In genomic region chr5:93323320-93324001, GRCm38 (mm10) we compare ENCODE assay signal across 9 mouse cellular contexts. TPM values are rescaled to one million over a fixed set of nuclear protein-coding genes. Genes with fewer than 3 reads are reported as not detected.
DNase-seq lines count a peak whose midpoint lies in the region; ATAC-seq and TF ChIP-seq lines count a peak whose summit lies in the region.
"Had no signal": no experiment of that assay in that cellular context is flagged by ENCODE, and none has a peak within 500 bp of the region (broad histone marks: within the 10 kb centered on the region; RNA-seq: fewer than 3 reads in every experiment).

No protein-coding gene starts in this region.

- no peak for TF ChIP-seq POLR2A in thymus, adult 2 months (IDR thresholded peaks at IDR 0.05; ENCODE audit: control insufficient read depth, extremely low read depth, insufficient read depth, low read length, poor library complexity)

- H3K4me2 ChIP-seq in liver, postnatal 0 days (ENCODE audit: low read depth, low read length) = no peak overlapping the region
- no peak overlapping the region for H3K4me2 ChIP-seq in liver, embryonic 11.5 days
- H3K4me2 ChIP-seq: hindbrain, embryonic 15.5 days had no signal

- TF ChIP-seq EP300 in liver, postnatal 0 days (IDR thresholded peaks at IDR 0.05; ENCODE audit: low read depth) = no peak

- no peaks in the 10 kb centered on the region for H3K27me3 ChIP-seq in liver, postnatal 0 days (ENCODE audit: insufficient read depth, low read length)
- H3K27me3 ChIP-seq in liver, embryonic 11.5 days (replicated peaks; ENCODE audit: control insufficient read depth, insufficient read depth, low read length) = no peaks in the 10 kb centered on the region
- H3K27me3 ChIP-seq in thymus, adult 2 months (ENCODE audit: control insufficient read depth, insufficient read depth, low read length) = no peaks in the 10 kb centered on the region
- H3K27me3 ChIP-seq: hindbrain, embryonic 15.5 days had no signal

- TF ChIP-seq CTCF in liver, postnatal 0 days (IDR thresholded peaks at IDR 0.05; ENCODE audit: low read depth) = peak; percentile 68
- TF ChIP-seq CTCF in thymus, adult 2 months (IDR thresholded peaks at IDR 0.05; ENCODE audit: borderline replicate concordance, control insufficient read depth, extremely low read depth, insufficient read depth, low read length, poor library complexity) = no peak

- H3K9ac ChIP-seq in liver, postnatal 0 days (replicated peaks) = no peak overlapping the region
- H3K9ac ChIP-seq in liver, embryonic 11.5 days (ENCODE audit: low read depth, low read length) = no peak overlapping the region
- H3K9ac ChIP-seq: hindbrain, embryonic 15.5 days had no signal

- H3K4me3 ChIP-seq in liver, postnatal 0 days (ENCODE audit: low read depth, low read length) = no peak overlapping the region
- H3K4me3 ChIP-seq in liver, embryonic 11.5 days (ENCODE audit: low read depth, low read length) = no peak overlapping the region
- no peak overlapping the region for H3K4me3 ChIP-seq in thymus, adult 2 months (ENCODE audit: control insufficient read depth, insufficient read depth, low read length)
- H3K4me3 ChIP-seq: hindbrain, embryonic 15.5 days had no signal

- no peaks in the 10 kb centered on the region for H3K36me3 ChIP-seq in liver, postnatal 0 days (replicated peaks; ENCODE audit: insufficient read depth, low read length)
- no peaks in the 10 kb centered on the region for H3K36me3 ChIP-seq in liver, embryonic 11.5 days (ENCODE audit: control insufficient read depth, insufficient read depth, low read length)
- no peaks in the 10 kb centered on the region for H3K36me3 ChIP-seq in thymus, adult 2 months (ENCODE audit: control insufficient read depth, insufficient read depth, low read length)
- H3K36me3 ChIP-seq: hindbrain, embryonic 15.5 days had no signal

- H3K4me1 ChIP-seq in liver, postnatal 0 days (ENCODE audit: insufficient read depth) = no peaks in the 10 kb centered on the region
- no peaks in the 10 kb centered on the region for H3K4me1 ChIP-seq in liver, embryonic 11.5 days (replicated peaks; ENCODE audit: control insufficient read depth, insufficient read depth, low read length)
- H3K4me1 ChIP-seq in thymus, adult 2 months (replicated peaks; ENCODE audit: control insufficient read depth, insufficient read depth, low read length) = no peaks in the 10 kb centered on the region
- H3K4me1 ChIP-seq: hindbrain, embryonic 15.5 days had no signal

- WGBS in liver, postnatal 0 days (ENCODE audit: insufficient replicate concordance) = 35% methylated on average over 1 of the region's 1 CpGs
- 42% methylated on average over 1 of the region's 1 CpGs for WGBS in liver, embryonic 11.5 days
- WGBS in thymus, adult 2 months = 42% methylated on average over 1 of the region's 1 CpGs

- H3K9me3 ChIP-seq in liver, postnatal 0 days (ENCODE audit: low read length) = no peaks in the 10 kb centered on the region
- no peaks in the 10 kb centered on the region for H3K9me3 ChIP-seq in liver, embryonic 11.5 days (ENCODE audit: control insufficient read depth, low read length)
- H3K9me3 ChIP-seq: hindbrain, embryonic 15.5 days had no signal

- H3K27ac ChIP-seq in liver, postnatal 0 days (ENCODE audit: low read depth) = no peak overlapping the region
- H3K27ac ChIP-seq in liver, embryonic 11.5 days (ENCODE audit: low read depth, low read length) = no peak overlapping the region
- no peak overlapping the region for H3K27ac ChIP-seq in thymus, adult 2 months (ENCODE audit: control insufficient read depth, insufficient read depth, low read length)
- H3K27ac ChIP-seq: hindbrain, embryonic 15.5 days had no signal

- ATAC-seq in liver, postnatal 0 days = no peak
- no peak for ATAC-seq in liver, embryonic 11.5 days (replicated peaks; ENCODE audit: low FRiP score)
- ATAC-seq in megakaryocyte, adult 5-6 weeks (ENCODE audit: poor library complexity, severe bottlenecking) = peak; percentile 64

- DNase-seq in embryo, embryonic 11.5 days (ENCODE audit: low read depth, low spot score) = peak; percentile 14
- no peak for DNase-seq in embryo, embryonic 9.5 days (ENCODE audit: extremely low spot score)
- no peak for DNase-seq in liver, postnatal 0 days
- no peak for DNase-seq in liver, embryonic 11.5 days (ENCODE audit: low spot score)
- DNase-seq in adipocyte (ENCODE audit: low spot score) = peak; percentile 80
- no peak for DNase-seq in frontal cortex, postnatal 10 days (ENCODE audit: low spot score in 2 of 2)
- DNase-seq in thymus, adult 2 months = no peak

RNA-seq across cellular contexts. Expression of gene Ccng2, which starts 56.4 kb away (rescaled TPM):
- 12.5 and 13.3 TPM in 2 replicates for polyA plus RNA-seq in liver, postnatal 0 days (2015; fragmentation: Nextera tagmentation; extraction: Ambion mirVana)
- 18.0 and 21.2 TPM in 2 replicates for polyA plus RNA-seq in liver, embryonic 11.5 days (2014; fragmentation: Nextera tagmentation; extraction: Ambion mirVana)
- total RNA-seq in megakaryocyte, adult 5-6 weeks (2015) = 103 TPM in 2 replicates
- 104 TPM in 2 replicates for total RNA-seq in megakaryocyte, adult 5-6 weeks (2017)
- 78.4 and 142 TPM in 2 replicates for polyA plus RNA-seq in thymus, adult 2 months (2012; rRNA removed)

Comparison
In these comparisons a context has a peak if more than half of its experiments do, and no peak if none do; other contexts are left out.
1. DNase-seq: peak in embryo, embryonic 11.5 days (single experiment) and adipocyte (single experiment); none in embryo, embryonic 9.5 days (single experiment), liver, postnatal 0 days (single experiment), liver, embryonic 11.5 days (single experiment), frontal cortex, postnatal 10 days (0 of 2) and thymus, adult 2 months (single experiment).